Mouse (Mus musculus): ENCODE measurements around the gene Ung. TPM values are rescaled to one million over a fixed set of nuclear protein-coding genes. Genes with fewer than 3 reads are reported as not detected.

Ung gene
- polyA plus RNA-seq, 2 experiments from 2014 or later, result 3.7 to 9.2 TPM

- peak; percentile 46 for ATAC-seq
Observed at GRCm38 (mm10) chr5:114131521-114131840, 1.3 kb downstream of the Ung start.

- no peak for ATAC-seq
Observed at GRCm38 (mm10) chr5:114132841-114133240, 2.7 kb downstream of the Ung start.

GRCm38 (mm10) chr5:114134091-114134534 is 3.9 kb downstream of the Ung start:
- no peak for ATAC-seq

- ATAC-seq, result peak; percentile 21
Observed at GRCm38 (mm10) chr5:114135516-114135915, 5.3 kb downstream of the Ung start.

- no peak for ATAC-seq
Observed at GRCm38 (mm10) chr5:114137481-114138276, 7.5 kb downstream of the Ung start.

GRCm38 (mm10) chr5:114138277-114139164 is 8.3 kb downstream of the Ung start:
- ATAC-seq, result no peak

GRCm38 (mm10) chr5:114139175-114139574 is 9.0 kb downstream of the Ung start:
- ATAC-seq, result no peak

- no peak for ATAC-seq
Observed at GRCm38 (mm10) chr5:114146028-114146888, 16.1 kb downstream of the Ung start, which contains the start of gene Acacb. Gene Acacb, plus strand, starts transcription at chr5:114146535.

GRCm38 (mm10) chr5:114147043-114147972 is 17.1 kb downstream of the Ung start:
- no peak for ATAC-seq

GRCm38 (mm10) chr5:114152359-114153092 is 22.3 kb downstream of the Ung start:
- no peak for ATAC-seq

- no peak for ATAC-seq
Observed at GRCm38 (mm10) chr5:114153490-114153889, 23.3 kb downstream of the Ung start.

- no peak for ATAC-seq
Observed at GRCm38 (mm10) chr5:114154765-114155164, 24.6 kb downstream of the Ung start.

GRCm38 (mm10) chr5:114155168-114155933 is 25.2 kb downstream of the Ung start:
- no peak for ATAC-seq

- no peak for ATAC-seq
Observed at GRCm38 (mm10) chr5:114157236-114157635, 27.1 kb downstream of the Ung start.

GRCm38 (mm10) chr5:114161424-114161823 is 31.2 kb downstream of the Ung start:
- no peak for ATAC-seq

GRCm38 (mm10) chr5:114162106-114162815 is 32.1 kb downstream of the Ung start:
- no peak for ATAC-seq

GRCm38 (mm10) chr5:114163117-114163696 is 33.0 kb downstream of the Ung start:
- no peak for ATAC-seq

- ATAC-seq, result no peak
Observed at GRCm38 (mm10) chr5:114170345-114170744, 40.2 kb downstream of the Ung start.

GRCm38 (mm10) chr5:114172936-114173335 is 42.8 kb downstream of the Ung start:
- no peak for ATAC-seq
